Mouse (Mus musculus) embryo, embryonic 10.5 days (tissue): ENCODE measurements around the gene Nrcam.

Experiments used
- DNase-seq: peaks from one replicate; pipeline ENCODE4 v3.0.0-alpha.2; 2015; ENCODE audit warnings: low spot score

The Nrcam gene

GRCm38 (mm10) chr12:44357881-44358280, 29.2 kb downstream of the Nrcam start:
- DNase-seq, result peak; percentile 55

DNA sequence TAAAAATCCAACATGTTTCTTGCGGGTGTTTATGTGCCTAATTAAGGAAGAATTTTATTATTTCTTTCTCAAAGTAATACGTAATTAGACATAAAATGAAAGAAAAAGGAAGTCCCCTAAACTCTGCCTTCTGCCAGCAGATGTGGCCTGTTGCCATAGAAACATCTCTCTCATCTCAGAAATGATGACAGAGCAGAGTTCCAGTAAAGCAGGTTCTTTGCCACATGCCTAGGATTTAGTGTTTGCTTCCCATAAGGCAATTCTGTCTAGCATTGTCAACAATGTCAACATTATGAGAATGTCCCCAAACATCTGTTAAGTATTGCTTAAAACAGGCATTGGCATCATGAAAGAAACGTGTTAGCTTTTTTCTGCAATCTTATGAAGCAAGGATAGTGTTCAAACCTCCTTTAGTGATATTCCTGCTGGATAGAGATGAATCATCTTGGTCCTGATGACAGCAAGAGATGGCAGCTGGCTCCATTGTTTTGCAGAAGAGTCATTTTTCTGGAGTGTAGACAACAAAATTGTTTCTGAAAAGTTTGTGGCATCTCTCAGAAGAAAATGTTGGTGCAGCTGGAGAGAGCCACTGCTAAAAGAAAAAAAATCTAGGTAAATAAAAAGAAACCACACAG, 42.5 kb downstream of the Nrcam start:
- DNase-seq, result no peak

DNA sequence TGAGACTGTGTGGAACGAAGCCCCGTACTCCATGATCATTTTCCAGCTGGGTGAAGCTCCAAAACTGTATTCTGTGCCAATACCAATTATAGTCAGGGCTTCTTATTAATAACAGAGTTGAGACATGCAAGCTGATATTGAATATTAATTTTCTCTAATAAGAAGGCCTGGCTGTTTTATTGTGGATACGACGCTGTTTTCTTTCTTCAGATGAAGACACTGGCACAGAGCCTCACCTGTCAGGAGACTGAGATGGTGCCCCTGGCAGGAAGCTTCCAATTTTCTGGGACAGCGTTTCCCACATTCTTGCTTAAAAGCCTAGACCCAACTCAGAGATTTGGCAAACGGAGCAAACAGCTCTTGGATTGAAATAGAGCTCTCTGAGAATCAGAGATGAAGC, 47.3 kb downstream of the Nrcam start:
- DNase-seq, result no peak

GRCm38 (mm10) chr12:44378431-44379161, 49.9 kb downstream of the Nrcam start:
- DNase-seq, result no peak

DNA sequence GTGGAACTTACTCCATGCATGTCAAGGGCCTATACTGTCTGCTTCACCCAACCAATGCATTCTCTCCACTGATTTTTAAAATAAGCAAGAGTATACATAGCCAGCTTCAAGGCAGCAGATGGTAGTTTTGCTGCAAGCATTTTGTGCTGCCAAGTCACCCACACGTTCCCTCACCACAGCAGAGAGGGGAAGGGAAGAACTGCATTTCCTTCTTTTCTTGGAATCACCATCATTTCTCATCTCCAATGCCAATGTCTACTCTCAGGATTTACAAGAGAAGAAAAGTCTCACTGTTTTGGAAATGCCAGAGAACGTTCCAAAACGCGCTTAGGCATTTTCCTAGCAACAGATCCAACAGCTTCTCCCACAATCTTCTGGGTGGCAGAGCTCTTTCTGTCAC, 52.1 kb downstream of the Nrcam start:
- no peak for DNase-seq

DNA sequence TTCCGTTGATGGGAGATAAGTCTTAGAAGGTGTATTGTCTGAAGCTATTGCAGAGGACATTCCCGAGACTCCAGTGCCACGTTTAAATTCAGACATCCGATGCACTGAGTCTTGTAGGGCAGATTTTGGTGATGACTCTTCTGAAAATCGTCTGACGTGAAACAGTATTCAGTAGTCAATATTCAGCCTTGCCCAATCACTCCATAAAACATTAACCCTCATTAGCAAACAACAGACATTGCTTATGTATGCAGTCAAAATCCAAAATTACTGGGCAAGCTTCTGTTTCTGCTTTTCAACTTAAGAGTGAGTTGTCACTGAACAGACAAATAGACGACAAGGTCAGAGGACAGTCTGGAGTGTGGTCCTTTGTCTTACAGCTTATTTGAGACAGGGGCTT, 57.7 kb downstream of the Nrcam start:
- peak; percentile 26 for DNase-seq

DNA sequence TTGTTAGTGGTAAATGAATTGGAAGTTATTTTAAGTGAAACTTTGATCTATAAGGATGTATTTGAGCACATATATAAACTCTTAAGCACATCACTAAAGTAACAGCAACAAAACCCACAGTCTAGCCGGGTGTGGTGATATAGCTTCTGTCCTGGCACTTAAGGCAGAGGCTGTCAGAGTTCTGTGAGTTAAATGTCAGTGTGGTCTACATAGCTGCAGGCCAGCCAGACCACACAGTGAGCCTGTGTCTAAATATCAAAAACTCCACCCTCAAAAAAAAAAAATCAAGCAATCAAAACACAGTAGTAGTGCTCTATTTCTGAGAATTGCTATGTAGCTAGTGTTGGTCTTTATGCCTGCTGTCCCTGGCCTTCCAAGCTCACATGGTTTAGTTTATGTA, 59.5 kb downstream of the Nrcam start:
- DNase-seq, result no peak

DNA sequence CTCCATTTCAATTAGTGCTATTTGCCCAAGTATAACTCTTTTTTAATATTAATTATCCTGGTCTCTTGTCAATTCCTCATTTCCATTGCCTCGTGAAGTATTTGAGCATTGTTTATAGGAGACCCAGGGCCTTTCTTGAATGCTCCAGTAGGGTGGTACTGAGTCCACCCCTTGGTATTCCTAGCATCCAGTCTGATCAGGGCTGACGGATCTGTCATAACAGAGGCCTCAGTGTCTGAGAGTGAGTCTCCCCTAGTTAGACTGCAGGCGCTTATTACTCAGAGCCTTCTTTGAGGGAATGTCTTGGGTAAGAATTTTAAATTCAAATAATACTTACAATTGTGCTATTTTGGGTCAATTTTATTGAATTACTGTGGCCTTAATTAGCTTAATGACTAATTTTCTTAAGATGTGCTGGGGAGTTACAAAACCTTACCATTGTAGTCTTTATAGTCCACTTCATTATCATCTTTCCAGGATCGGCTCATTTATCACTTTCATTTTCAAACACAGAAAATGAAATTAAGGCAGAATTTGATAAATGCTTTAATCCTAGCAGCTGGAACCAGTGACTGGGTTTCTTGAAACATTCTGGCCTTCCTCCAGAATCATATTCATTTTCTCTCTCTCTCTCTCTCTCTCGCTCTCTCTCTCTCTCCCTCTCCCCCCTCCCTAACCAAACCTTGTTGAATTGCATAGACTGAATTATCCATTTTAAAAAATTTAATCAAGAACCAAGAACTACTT, 61.9 kb downstream of the Nrcam start:
- no peak for DNase-seq

DNA sequence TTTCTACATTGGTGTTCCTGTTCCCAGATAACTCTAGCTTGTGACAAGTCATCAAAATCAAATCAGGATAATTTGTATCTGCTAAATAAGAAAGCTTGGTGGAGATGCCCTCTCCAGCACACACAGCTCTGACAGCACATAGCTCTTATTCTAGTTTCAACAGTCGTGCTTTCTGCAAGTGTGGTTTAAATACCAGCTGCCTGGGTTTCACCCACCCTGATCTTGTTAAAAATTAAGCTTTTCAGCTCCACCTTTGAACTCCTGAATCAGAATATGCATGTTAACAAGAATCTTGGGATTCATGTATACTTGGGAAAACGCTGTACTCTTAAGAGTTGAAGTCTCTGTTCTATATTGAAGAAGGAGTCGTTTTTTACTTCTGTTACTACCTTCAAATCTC, 66.2 kb downstream of the Nrcam start:
- no peak for DNase-seq

DNA sequence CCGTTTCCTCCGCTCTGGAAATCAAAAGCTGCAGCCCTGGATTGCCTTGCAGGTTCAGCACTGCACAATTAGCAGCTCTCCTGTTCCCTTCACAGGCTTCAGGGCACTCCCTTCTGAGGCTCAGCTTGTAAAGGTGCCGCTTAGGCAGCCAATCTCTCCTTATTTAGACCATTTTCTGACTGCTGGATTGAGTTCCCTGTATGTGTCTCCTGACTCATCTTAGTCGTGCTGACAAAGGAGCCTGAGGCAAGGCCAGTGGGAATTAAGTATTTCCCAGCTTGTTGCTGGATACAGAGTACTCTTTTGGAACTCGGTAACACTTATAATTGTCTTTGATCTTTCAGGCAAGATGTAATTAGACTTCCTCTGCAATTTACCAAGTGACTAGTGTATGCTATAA, 69.1 kb downstream of the Nrcam start:
- DNase-seq, result no peak

- DNase-seq, result no peak
These were observed 73.4 kb downstream of the Nrcam start for GRCm38 (mm10) chr12:44402134-44402533.

- DNase-seq, result no peak
These were observed 74.6 kb downstream of the Nrcam start for GRCm38 (mm10) chr12:44403270-44403669.

- peak; percentile 26 for DNase-seq
These were observed 75.2 kb downstream of the Nrcam start for GRCm38 (mm10) chr12:44403731-44404424.

- DNase-seq, result no peak
These were observed 81.1 kb downstream of the Nrcam start for GRCm38 (mm10) chr12:44409786-44410185.

DNA sequence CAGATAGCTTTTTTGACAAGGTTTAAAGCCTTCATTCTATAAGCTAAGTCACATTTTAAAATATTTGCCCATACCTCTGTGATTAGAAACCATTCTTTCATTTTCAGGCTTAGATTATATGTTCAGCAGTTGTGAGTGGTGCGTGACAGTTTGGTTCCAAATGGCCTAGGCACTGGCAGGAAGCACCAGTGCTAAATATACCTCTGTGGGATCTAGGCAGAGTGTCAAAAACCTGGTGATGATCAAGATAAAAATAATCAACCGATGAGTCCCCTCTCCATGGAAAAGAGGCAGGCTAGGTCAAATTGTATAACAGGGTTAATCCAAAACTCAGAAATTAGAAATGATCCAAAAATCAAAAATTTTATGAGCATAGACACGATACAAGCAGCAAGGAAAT, 82.3 kb downstream of the Nrcam start:
- no peak for DNase-seq

DNA sequence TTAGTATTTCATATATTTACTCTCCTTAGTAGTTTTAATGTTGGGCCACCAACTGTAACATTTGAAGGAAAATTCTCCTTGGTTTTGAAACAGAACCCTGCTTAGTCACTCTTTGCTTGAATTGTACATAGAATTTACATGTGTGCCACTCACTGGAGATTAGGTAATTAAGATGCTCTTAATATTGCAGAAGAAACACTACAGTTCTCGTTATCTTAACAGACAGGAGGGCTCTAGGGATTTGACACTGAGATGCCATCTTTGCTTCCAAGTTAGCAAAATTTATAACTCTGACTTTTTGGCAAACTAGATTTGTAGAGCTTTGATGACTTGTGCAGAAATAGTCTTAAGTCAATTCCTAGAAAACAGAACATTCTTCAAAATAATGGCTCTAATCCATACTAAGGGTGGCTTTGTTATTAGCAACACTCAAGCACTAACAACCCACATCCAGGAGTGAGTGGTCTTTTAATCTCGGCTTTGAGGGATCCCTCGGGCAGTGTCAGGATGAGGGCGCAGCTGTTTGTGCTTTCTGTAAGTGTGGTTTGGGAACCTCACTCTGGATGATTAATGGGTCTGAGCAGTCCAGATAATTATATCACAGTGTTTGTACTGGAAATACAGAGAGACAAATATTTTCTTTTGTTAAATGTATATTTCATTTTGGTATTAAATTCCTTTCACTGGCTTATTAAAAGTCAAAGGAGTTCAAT, 93.6 kb downstream of the Nrcam start:
- DNase-seq, result no peak

- no peak for DNase-seq
These were observed 94.2 kb downstream of the Nrcam start for GRCm38 (mm10) chr12:44422867-44423255.

DNA sequence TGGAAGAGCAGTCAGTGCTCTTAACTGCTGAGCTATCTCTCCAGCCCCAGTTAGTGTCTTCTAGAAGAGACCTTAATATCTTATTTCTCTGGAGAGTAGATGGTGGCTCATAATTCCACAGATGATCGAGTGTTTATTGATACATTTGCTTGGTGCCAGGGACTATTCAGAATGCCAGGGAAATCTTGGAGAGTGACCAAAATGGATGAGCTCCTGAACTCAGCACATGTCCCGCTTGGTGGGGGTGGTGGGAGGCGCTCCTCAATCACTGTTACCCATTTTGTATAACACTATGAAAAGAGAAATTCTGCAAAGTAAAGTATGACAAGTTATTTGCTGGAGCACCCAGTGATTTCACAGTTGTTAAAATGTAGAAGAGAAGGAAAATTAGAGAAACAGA, 95.3 kb downstream of the Nrcam start:
- no peak for DNase-seq

GRCm38 (mm10) chr12:44425040-44425439, 96.4 kb downstream of the Nrcam start:
- DNase-seq, result peak; percentile 75

GRCm38 (mm10) chr12:44430335-44430734, 101.7 kb downstream of the Nrcam start:
- peak; percentile 7 for DNase-seq

DNA sequence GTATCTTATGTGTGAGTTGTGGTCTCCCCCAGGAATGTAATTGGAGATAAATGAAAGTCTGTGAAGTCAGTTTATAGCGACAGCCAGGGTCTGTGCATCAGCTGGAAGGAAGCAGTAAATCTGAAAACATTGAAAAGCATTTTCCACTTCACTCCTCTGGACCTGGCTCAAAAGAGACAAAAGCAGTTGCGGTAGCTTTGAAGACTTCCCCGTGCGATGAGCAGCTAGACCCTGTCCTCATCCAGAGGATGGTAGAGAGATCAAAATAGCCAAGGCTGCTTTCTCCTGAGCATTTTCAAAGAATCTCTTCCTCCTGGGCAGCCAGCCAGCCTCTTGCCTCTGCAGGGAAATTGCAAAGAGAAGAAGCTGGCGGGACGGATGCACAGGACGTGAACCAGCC, 102.3 kb downstream of the Nrcam start:
- peak; percentile 20 for DNase-seq

GRCm38 (mm10) chr12:44432727-44433126, 104.0 kb downstream of the Nrcam start:
- no peak for DNase-seq
